Mouse (Mus musculus) embryonic facial prominence, embryonic 10.5 days (tissue): ENCODE results near the gene Olfr589. TPM values are rescaled to one million over a fixed set of nuclear protein-coding genes. Genes with fewer than 3 reads are reported as not detected.
"Not testable (repeated sequence)": the region's sequence is repeated elsewhere in the genome, so short reads cannot be mapped to it uniquely, and the experiment has no call there.

Experiments
- DNase-seq: peaks from one replicate; pipeline ENCODE4 v3.0.0-alpha.2; 2017; ENCODE audit warnings: low spot score
- H3K27ac ChIP-seq: fragments of 300-500 bp; sonication (generic); replicated peaks from 2 replicates; pipeline ENCODE4 v1.5.1; 2016; ENCODE audit warnings: mild to moderate bottlenecking
- H3K27me3 ChIP-seq: fragments of 300-500 bp; sonication (generic); replicated peaks from 2 replicates; pipeline ENCODE4 v1.6.1; 2016; ENCODE audit warnings: low read depth, mild to moderate bottlenecking; ENCODE audit not compliant: poor library complexity, severe bottlenecking
- H3K36me3 ChIP-seq: fragments of 300-500 bp; sonication (generic); replicated peaks from 2 replicates; pipeline ENCODE4 v1.6.1; 2016; ENCODE audit warnings: mild to moderate bottlenecking, moderate library complexity
- H3K4me1 ChIP-seq: fragments of 300-500 bp; sonication (generic); 2 replicates; pipeline ENCODE4 v1.6.1; 2016
- H3K4me3 ChIP-seq: fragments of 300-500 bp; sonication (generic); 2 replicates; pipeline ENCODE4 v1.5.1; 2016; ENCODE audit warnings: mild to moderate bottlenecking, moderate library complexity
- H3K9me3 ChIP-seq: fragments of 300-500 bp; sonication (generic); 2 replicates; pipeline ENCODE4 v1.6.1; 2016; ENCODE audit warnings: mild to moderate bottlenecking
- WGBS: fragments of 180-500 bp; shearing (Covaris S2); methylation state at CpG from one replicate; pipeline ENCODE4 v1.1.7; 2016; 5-methylcytosine and 5-hydroxymethylcytosine counted together
- polyA plus RNA-seq: library from polyadenylated mRNA; unstranded; fragments of >200 nt; fragmentation: Nextera tagmentation; extraction: Ambion mirVana; gene quantifications from 2 replicates; pipeline ENCODE4 v1.2.1, GENCODE M21; 2016

Gene Olfr589
- polyA plus RNA-seq = not detected in 2 replicates

- 72% methylated on average over 2 of the region's 2 CpGs for WGBS
- no peaks in the 10 kb centered on the region for H3K36me3 ChIP-seq
These were observed at the start of gene Olfr589 for GRCm38 (mm10) chr7:103156256-103156655. TSS of gene Olfr589 (minus strand) at chr7:103156356.

GRCm38 (mm10) chr7:103184503-103184902, 28.3 kb upstream of the Olfr589 start, which contains the start of gene Olfr592:
TSS of gene Olfr592 (plus strand) at chr7:103184803.
- not testable (repeated sequence) for H3K4me1 ChIP-seq, H3K27me3 ChIP-seq, H3K36me3 ChIP-seq, H3K4me3 ChIP-seq, H3K9me3 ChIP-seq, H3K27ac ChIP-seq, DNase-seq
- WGBS = 78% methylated on average over 1 of the region's 1 CpGs

More at GRCm38 (mm10) chr7:103156256-103156655, at the start of gene Olfr589:
- no peak within 1 kb of the TSS for H3K4me3 ChIP-seq
- no peaks in the 10 kb centered on the region for H3K27me3 ChIP-seq
- no peak within 1 kb of the TSS for H3K27ac ChIP-seq
- no peak for DNase-seq
- H3K4me1 ChIP-seq = no peaks in the 10 kb centered on the region
- no peaks in the 10 kb centered on the region for H3K9me3 ChIP-seq

GRCm38 (mm10) chr7:103178240-103178639, 22.1 kb upstream of the Olfr589 start, which contains the start of gene Olfr591:
TSS of gene Olfr591 (minus strand) at chr7:103178340.
- H3K9me3 ChIP-seq = peaks cover 8% of the 10 kb centered on the region; the same call in 1 of the 2 replicates
- no peak within 1 kb of the TSS for H3K4me3 ChIP-seq
- no peaks in the 10 kb centered on the region for H3K27me3 ChIP-seq
- no peak within 1 kb of the TSS for H3K27ac ChIP-seq
- DNase-seq = no peak
- no peaks in the 10 kb centered on the region for H3K4me1 ChIP-seq
- WGBS = 79% methylated on average over 1 of the region's 1 CpGs
- no peaks in the 10 kb centered on the region for H3K36me3 ChIP-seq

GRCm38 (mm10) chr7:103169697-103170096, 13.5 kb upstream of the Olfr589 start:
- H3K4me3 ChIP-seq = no peak overlapping the region
- H3K27ac ChIP-seq = no peak overlapping the region
- WGBS = 82% methylated on average over 5 of the region's 5 CpGs
- no peaks in the 10 kb centered on the region for H3K4me1 ChIP-seq
- no peaks in the 10 kb centered on the region for H3K9me3 ChIP-seq
- H3K27me3 ChIP-seq = no peaks in the 10 kb centered on the region
- H3K36me3 ChIP-seq = no peaks in the 10 kb centered on the region
- DNase-seq = no peak

- Histone ChIP-seq H3K9me3 (no peaks in the 10 kb centered on the region), H3K4me1 (no peaks in the 10 kb centered on the region), H3K27ac (no peak within 1 kb of the TSS), H3K36me3 (no peaks in the 10 kb centered on the region), H3K4me3 (no peak within 1 kb of the TSS), H3K27me3 (no peaks in the 10 kb centered on the region)
- no peak for DNase-seq
- 93% methylated on average over 1 of the region's 1 CpGs for WGBS
These were observed 15.6 kb downstream of the Olfr589 start, which contains the start of gene Olfr588-ps1 for GRCm38 (mm10) chr7:103140579-103140978. TSS of gene Olfr588-ps1 (plus strand) at chr7:103140879.

GRCm38 (mm10) chr7:103125538-103125937, 30.6 kb downstream of the Olfr589 start, which contains the start of gene Olfr586:
TSS of gene Olfr586 (minus strand) at chr7:103125638.
- DNase-seq = no peak
- Histone ChIP-seq H3K27me3 (no peaks in the 10 kb centered on the region), H3K4me3 (no peak within 1 kb of the TSS), H3K9me3 (no peaks in the 10 kb centered on the region), H3K4me1 (no peaks in the 10 kb centered on the region), H3K27ac (no peak within 1 kb of the TSS), H3K36me3 (no peaks in the 10 kb centered on the region)
- 91% methylated on average over 3 of the region's 3 CpGs for WGBS

- Histone ChIP-seq H3K4me3 (no peak overlapping the region), H3K4me1 (no peaks in the 10 kb centered on the region), H3K27ac (no peak overlapping the region), H3K36me3 (no peaks in the 10 kb centered on the region), H3K9me3 (no peaks in the 10 kb centered on the region), H3K27me3 (no peaks in the 10 kb centered on the region)
- peak; percentile 11 for DNase-seq
- WGBS = 50% methylated on average over 3 of the region's 3 CpGs
These were observed 36.8 kb downstream of the Olfr589 start for GRCm38 (mm10) chr7:103119406-103119805.

Other genes with a start within 250 kb of the Olfr589 start
- gene Olfr571, start 238.8 kb downstream of the Olfr589 start, polyA plus RNA-seq = 0.07 TPM in 1 of 2 replicates, not detected in the other
- gene Olfr572, start 231.9 kb downstream of the Olfr589 start, polyA plus RNA-seq = not detected in 2 replicates
- gene Olfr573-ps1, start 213.8 kb downstream of the Olfr589 start, polyA plus RNA-seq = not detected in 2 replicates
- not detected in 2 replicates for gene Olfr574, start 207.9 kb downstream of the Olfr589 start, polyA plus RNA-seq
- not detected in 2 replicates for gene Olfr575, start 197.6 kb downstream of the Olfr589 start, polyA plus RNA-seq
- not detected in 2 replicates for gene Olfr576, start 193.7 kb downstream of the Olfr589 start, polyA plus RNA-seq
- gene Olfr577, start 180.4 kb downstream of the Olfr589 start, polyA plus RNA-seq = not detected in 2 replicates
- gene Olfr578, start 167.0 kb downstream of the Olfr589 start, polyA plus RNA-seq = not detected in 2 replicates
- gene Olfr582, start 118.3 kb downstream of the Olfr589 start, polyA plus RNA-seq = not detected in 2 replicates
- gene Olfr583, start 105.1 kb downstream of the Olfr589 start, polyA plus RNA-seq = not detected in 2 replicates
- not detected in 2 replicates for gene Olfr584, start 74.5 kb downstream of the Olfr589 start, polyA plus RNA-seq
- not detected in 2 replicates for gene Olfr585, start 58.6 kb downstream of the Olfr589 start, polyA plus RNA-seq
- gene Olfr586, start 30.7 kb downstream of the Olfr589 start, polyA plus RNA-seq = not detected in 2 replicates
- gene Olfr588-ps1, start 15.5 kb downstream of the Olfr589 start, polyA plus RNA-seq = not detected in 2 replicates
- gene Olfr591, start 22.0 kb upstream of the Olfr589 start, polyA plus RNA-seq = not detected in 2 replicates
- gene Olfr592, start 28.4 kb upstream of the Olfr589 start, polyA plus RNA-seq = not detected in 2 replicates
- not detected in 2 replicates for gene Olfr593, start 55.5 kb upstream of the Olfr589 start, polyA plus RNA-seq
- gene Olfr594, start 60.6 kb upstream of the Olfr589 start, polyA plus RNA-seq = not detected in 2 replicates
- not detected in 2 replicates for gene Usp17ld, start 96.1 kb upstream of the Olfr589 start, polyA plus RNA-seq
- not detected in 2 replicates for gene Olfr596, start 149.3 kb upstream of the Olfr589 start, polyA plus RNA-seq
- gene Olfr597, start 160.0 kb upstream of the Olfr589 start, polyA plus RNA-seq = not detected in 2 replicates
- gene Olfr598, start 167.2 kb upstream of the Olfr589 start, polyA plus RNA-seq = not detected in 2 replicates
- not detected in 2 replicates for gene Olfr599, start 179.6 kb upstream of the Olfr589 start, polyA plus RNA-seq
- not detected in 2 replicates for gene Olfr600, start 193.3 kb upstream of the Olfr589 start, polyA plus RNA-seq
- gene Olfr601, start 206.3 kb upstream of the Olfr589 start, polyA plus RNA-seq = not detected in 2 replicates
- not detected in 2 replicates for gene Olfr603, start 229.8 kb upstream of the Olfr589 start, polyA plus RNA-seq